Mouse (Mus musculus) cerebellum, adult 2 months (tissue): ENCODE results near the gene Gja5.

Experiments
- CTCF ChIP-seq: fragments of 200-500 bp; IDR thresholded peaks from 2 replicates; pipeline ENCODE4 v1.5.1; 2011; ENCODE audit warnings: low read depth, mild to moderate bottlenecking, control low read depth, low read length, moderate library complexity, borderline replicate concordance; ENCODE audit not compliant: insufficient read depth
- POLR2A ChIP-seq: fragments of 200-500 bp; IDR thresholded peaks from 2 replicates; pipeline ENCODE4 v1.6.1; 2011; ENCODE audit warnings: low read length, control low read depth, borderline replicate concordance; ENCODE audit not compliant: insufficient read depth

- TF ChIP-seq CTCF (no peak), POLR2A (no peak; the same call in 1 of the 2 replicates)
Measured at GRCm38 (mm10) chr3:96982666-96983065, 78.2 kb downstream of the Gja5 start.
